Mouse (Mus musculus): ENCODE measurements around the gene Oas2.

GRCm38 (mm10) chr5:120703660-120704059, 46.0 kb downstream of the Oas2 start:
- TF ChIP-seq POLR2A (IDR thresholded peaks at IDR 0.05; ENCODE audit: borderline replicate concordance, insufficient read depth, low read length), result no peak
- no peak for TF ChIP-seq CTCF (IDR thresholded peaks at IDR 0.05; ENCODE audit: borderline replicate concordance, insufficient read depth, low read depth, low read length)

Measured in cerebellum, adult 2 months (tissue).